Comparison of ENCODE assay signal across 27 mouse cellular contexts in the genomic region with DNA sequence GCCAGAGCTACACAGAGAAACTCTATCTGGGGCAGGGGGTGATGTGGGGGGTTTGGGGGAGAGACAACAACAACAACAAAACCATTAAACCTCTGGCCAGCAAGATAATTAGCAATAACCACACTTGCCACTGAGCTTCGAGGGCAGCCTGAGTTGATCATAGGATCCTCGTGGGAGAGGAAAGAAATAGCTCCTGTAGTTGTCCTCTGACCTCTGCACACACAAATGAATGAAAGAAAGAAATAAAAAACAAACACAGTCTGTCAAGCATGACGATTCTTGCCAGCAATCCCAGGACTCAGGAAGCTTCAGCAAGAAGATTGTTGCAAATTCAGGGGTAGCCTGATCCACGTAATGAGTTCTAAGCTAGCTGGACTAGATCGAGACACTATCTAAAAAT. TPM values are rescaled to one million over a fixed set of nuclear protein-coding genes. Genes with fewer than 3 reads are reported as not detected.
DNase-seq lines count a peak whose midpoint lies in the region; ATAC-seq and TF ChIP-seq lines count a peak whose summit lies in the region.
"Had no signal": no experiment of that assay in that cellular context is flagged by ENCODE, and none has a peak within 500 bp of the region (broad histone marks: within the 10 kb centered on the region; RNA-seq: fewer than 3 reads in every experiment).

No protein-coding gene starts in this region.

- ATAC-seq in liver, postnatal 0 days, result no peak
- no peak for ATAC-seq in forebrain, embryonic 14.5 days
- no peak for ATAC-seq in midbrain, embryonic 16.5 days
- ATAC-seq: hindbrain, embryonic 16.5 days; lung, postnatal 0 days had no signal

- no peak for TF ChIP-seq CTCF in liver, adult 2 months (IDR thresholded peaks at IDR 0.05; ENCODE audit: low read depth, low read length)
- no peak for TF ChIP-seq CTCF in liver, postnatal 0 days (IDR thresholded peaks at IDR 0.05; ENCODE audit: low read depth)

- TF ChIP-seq EP300 in liver, postnatal 0 days (IDR thresholded peaks at IDR 0.05; ENCODE audit: low read depth), result no peak

- no peaks in the 10 kb centered on the region for H3K4me1 ChIP-seq in liver, adult 2 months (ENCODE audit: control insufficient read depth, insufficient read depth, low read length)
- H3K4me1 ChIP-seq in liver, postnatal 0 days (ENCODE audit: insufficient read depth), result peaks cover 9% of the 10 kb centered on the region; the same call in 1 of the 2 replicates
- no peaks in the 10 kb centered on the region for H3K4me1 ChIP-seq in forebrain, embryonic 14.5 days (ENCODE audit: control insufficient read depth, insufficient read depth, low read length)
- H3K4me1 ChIP-seq in forebrain, embryonic 10.5 days, result peaks cover 20% of the 10 kb centered on the region
- H3K4me1 ChIP-seq in midbrain, embryonic 16.5 days (ENCODE audit: control insufficient read depth, insufficient read depth, low read length), result peaks cover 10% of the 10 kb centered on the region
- H3K4me1 ChIP-seq: heart, embryonic 15.5 days had no signal

- no peaks in the 10 kb centered on the region for H3K27me3 ChIP-seq in liver, adult 2 months (ENCODE audit: control insufficient read depth, insufficient read depth, low read length)
- no peaks in the 10 kb centered on the region for H3K27me3 ChIP-seq in liver, postnatal 0 days (ENCODE audit: insufficient read depth, low read length)
- H3K27me3 ChIP-seq in forebrain, embryonic 14.5 days (replicated peaks; ENCODE audit: control insufficient read depth, insufficient read depth, low read length), result no peaks in the 10 kb centered on the region
- no peaks in the 10 kb centered on the region for H3K27me3 ChIP-seq in forebrain, embryonic 10.5 days (ENCODE audit: poor library complexity, severe bottlenecking)
- H3K27me3 ChIP-seq in midbrain, embryonic 16.5 days (ENCODE audit: control insufficient read depth, insufficient read depth, low read depth, low read length), result no peaks in the 10 kb centered on the region
- H3K27me3 ChIP-seq: forebrain, embryonic 12.5 days; heart, embryonic 15.5 days; limb, embryonic 12.5 days; midbrain, embryonic 12.5 days had no signal

- H3K9me3 ChIP-seq in liver, postnatal 0 days (ENCODE audit: low read length), result no peaks in the 10 kb centered on the region
- no peaks in the 10 kb centered on the region for H3K9me3 ChIP-seq in forebrain, embryonic 14.5 days (replicated peaks; ENCODE audit: control insufficient read depth, low read length)
- H3K9me3 ChIP-seq in forebrain, embryonic 10.5 days, result no peaks in the 10 kb centered on the region
- no peaks in the 10 kb centered on the region for H3K9me3 ChIP-seq in midbrain, embryonic 16.5 days (replicated peaks; ENCODE audit: control insufficient read depth, low read length, poor library complexity, severe bottlenecking)
- H3K9me3 ChIP-seq: forebrain, embryonic 12.5 days; G1E; heart, embryonic 10.5 days; heart, embryonic 15.5 days; limb, embryonic 12.5 days; megakaryocyte, embryonic 14.5 days; midbrain, embryonic 12.5 days had no signal

- no peak for TF ChIP-seq POLR2A in liver, adult 2 months (IDR thresholded peaks at IDR 0.05; ENCODE audit: extremely low read depth, insufficient read depth, low read length)

- no peak overlapping the region for H3K9ac ChIP-seq in liver, adult 2 months (ENCODE audit: low read depth, low read length)
- no peak overlapping the region for H3K9ac ChIP-seq in liver, postnatal 0 days (replicated peaks)
- no peak overlapping the region for H3K9ac ChIP-seq in forebrain, embryonic 14.5 days (ENCODE audit: low read length)
- H3K9ac ChIP-seq in midbrain, embryonic 16.5 days (ENCODE audit: low read depth, low read length), result no peak overlapping the region
- H3K9ac ChIP-seq: forebrain, embryonic 12.5 days; heart, embryonic 15.5 days; limb, embryonic 12.5 days; midbrain, embryonic 12.5 days had no signal

- no peaks in the 10 kb centered on the region for H3K79me2 ChIP-seq in liver, adult 2 months (ENCODE audit: control insufficient read depth, insufficient read depth, low read length)

- no peaks in the 10 kb centered on the region for H3K36me3 ChIP-seq in liver, adult 2 months (ENCODE audit: control insufficient read depth, insufficient read depth, low read length)
- H3K36me3 ChIP-seq in liver, postnatal 0 days (replicated peaks; ENCODE audit: insufficient read depth, low read length), result no peaks in the 10 kb centered on the region
- no peaks in the 10 kb centered on the region for H3K36me3 ChIP-seq in forebrain, embryonic 14.5 days (ENCODE audit: control insufficient read depth, insufficient read depth, low read length)
- no peaks in the 10 kb centered on the region for H3K36me3 ChIP-seq in forebrain, embryonic 10.5 days (replicated peaks)
- H3K36me3 ChIP-seq in midbrain, embryonic 16.5 days (ENCODE audit: control insufficient read depth, insufficient read depth, low read length), result no peaks in the 10 kb centered on the region
- H3K36me3 ChIP-seq: forebrain, embryonic 12.5 days; G1E; heart, embryonic 10.5 days; heart, embryonic 15.5 days; limb, embryonic 12.5 days; midbrain, embryonic 12.5 days had no signal

- H3K27ac ChIP-seq in liver, adult 2 months (replicated peaks; ENCODE audit: insufficient read depth, low read depth, low read length), result no peak overlapping the region
- no peak overlapping the region; the same call in 1 of the 2 replicates for H3K27ac ChIP-seq in liver, postnatal 0 days (ENCODE audit: low read depth)
- H3K27ac ChIP-seq in forebrain, embryonic 14.5 days (ENCODE audit: low read depth, low read length), result no peak overlapping the region
- H3K27ac ChIP-seq in forebrain, embryonic 10.5 days, result no peak overlapping the region
- H3K27ac ChIP-seq in midbrain, embryonic 16.5 days (ENCODE audit: low read length), result no peak overlapping the region
- H3K27ac ChIP-seq: forebrain, embryonic 12.5 days; heart, embryonic 10.5 days; heart, embryonic 15.5 days; left cerebral cortex, adult 2 months; limb, embryonic 12.5 days; midbrain, embryonic 12.5 days had no signal

- no peak overlapping the region for H3K4me3 ChIP-seq in liver, adult 2 months (ENCODE audit: insufficient read depth, low read depth, low read length)
- no peak overlapping the region for H3K4me3 ChIP-seq in liver, postnatal 0 days (ENCODE audit: low read depth, low read length)
- no peak overlapping the region for H3K4me3 ChIP-seq in forebrain, embryonic 14.5 days (ENCODE audit: low read depth, low read length)
- no peak overlapping the region for H3K4me3 ChIP-seq in forebrain, embryonic 10.5 days
- no peak overlapping the region for H3K4me3 ChIP-seq in midbrain, embryonic 16.5 days (ENCODE audit: low read depth, low read length)
- H3K4me3 ChIP-seq: erythroblast, embryonic 14.5 days; forebrain, embryonic 12.5 days; heart, embryonic 10.5 days; heart, embryonic 15.5 days; left cerebral cortex, adult 2 months; limb, embryonic 12.5 days; megakaryocyte, embryonic 14.5 days; midbrain, embryonic 12.5 days had no signal

- WGBS in liver, adult 2 months, result 37% methylated on average over 5 of the region's 5 CpGs
- 46% methylated on average over 5 of the region's 5 CpGs for WGBS in liver, postnatal 0 days (ENCODE audit: insufficient replicate concordance)
- WGBS in forebrain, embryonic 14.5 days, result 64% methylated on average over 5 of the region's 5 CpGs
- 67% methylated on average over 5 of the region's 5 CpGs for WGBS in forebrain, embryonic 10.5 days
- WGBS in midbrain, embryonic 16.5 days, result 49% methylated on average over 5 of the region's 5 CpGs

- DNase-seq in embryo, embryonic 10.5 days (ENCODE audit: low spot score), result peak; percentile 7
- DNase-seq in embryo, embryonic 10 days (ENCODE audit: low spot score), result no peak
- DNase-seq in liver, adult 2 months (ENCODE audit: extremely low read depth, low read depth, low spot score), result peak; percentile 37
- no peak for DNase-seq in liver, postnatal 0 days
- DNase-seq in kidney, postnatal 36 days, result peak; percentile 26 to 49
- DNase-seq in forebrain, embryonic 14.5 days (ENCODE audit: low spot score), result no peak
- DNase-seq in forebrain, embryonic 10.5 days (ENCODE audit: extremely low spot score, low spot score), result no peak
- DNase-seq: adrenal gland, postnatal 10 days; cerebellum, adult 11 months; cerebellum, adult 9-10 months; gastrocnemius, postnatal 14 days; lung, adult 18-20 months; lung, postnatal 4 days; thymus, adult 2 months; thymus, postnatal 36 days had no signal

- no peak overlapping the region for H3K4me2 ChIP-seq in liver, postnatal 0 days (ENCODE audit: low read depth, low read length)
- no peak overlapping the region for H3K4me2 ChIP-seq in forebrain, embryonic 14.5 days (ENCODE audit: low read length)
- no peak overlapping the region for H3K4me2 ChIP-seq in midbrain, embryonic 16.5 days (ENCODE audit: low read length)
- H3K4me2 ChIP-seq: forebrain, embryonic 12.5 days; heart, embryonic 15.5 days; limb, embryonic 12.5 days; midbrain, embryonic 12.5 days had no signal

RNA-seq across cellular contexts. Expression of a gene that starts 12.1 kb away (rescaled TPM):
- total RNA-seq in liver, adult 2 months (2014; rRNA removed), result 11.1 and 11.2 TPM in 2 replicates
- polyA plus RNA-seq in liver, adult 2 months (2012; rRNA removed), result 1.6 and 2.1 TPM in 2 replicates
- 15.0 and 15.8 TPM in 2 replicates for polyA plus RNA-seq in liver, postnatal 0 days (2015; fragmentation: Nextera tagmentation; extraction: Ambion mirVana)
- 19.7 and 20.5 TPM in 2 replicates for polyA plus RNA-seq in forebrain, embryonic 14.5 days (2014; fragmentation: Nextera tagmentation; extraction: Ambion mirVana)
- polyA plus RNA-seq in forebrain, embryonic 10.5 days (2016; fragmentation: Nextera tagmentation; extraction: Ambion mirVana), result 22.6 and 23.6 TPM in 2 replicates
- 17.4 and 21.7 TPM in 2 replicates for polyA plus RNA-seq in midbrain, embryonic 16.5 days (2015; fragmentation: Nextera tagmentation; extraction: Ambion mirVana)

RNA-seq across cellular contexts. Expression of a gene that starts 48.4 kb away (rescaled TPM):
- 18.4 and 19.0 TPM in 2 replicates for total RNA-seq in liver, adult 2 months (2014; rRNA removed)
- 12.3 and 13.0 TPM in 2 replicates for polyA plus RNA-seq in liver, adult 2 months (2012; rRNA removed)
- 6.6 and 7.0 TPM in 2 replicates for polyA plus RNA-seq in liver, postnatal 0 days (2015; fragmentation: Nextera tagmentation; extraction: Ambion mirVana)
- 6.0 and 6.7 TPM in 2 replicates for polyA plus RNA-seq in forebrain, embryonic 14.5 days (2014; fragmentation: Nextera tagmentation; extraction: Ambion mirVana)
- polyA plus RNA-seq in forebrain, embryonic 10.5 days (2016; fragmentation: Nextera tagmentation; extraction: Ambion mirVana), result 12.7 and 14.7 TPM in 2 replicates
- 8.3 and 9.4 TPM in 2 replicates for polyA plus RNA-seq in midbrain, embryonic 16.5 days (2015; fragmentation: Nextera tagmentation; extraction: Ambion mirVana)

Comparison
In these comparisons a context has a peak if more than half of its experiments do, and no peak if none do; other contexts are left out.
1. DNase-seq: peak in embryo, embryonic 10.5 days (single experiment), liver, adult 2 months (single experiment) and kidney, postnatal 36 days (2 of 2); none in embryo, embryonic 10 days (single experiment), liver, postnatal 0 days (single experiment), forebrain, embryonic 14.5 days (single experiment) and forebrain, embryonic 10.5 days (single experiment).